Mouse (Mus musculus) brain, adult 2 months (tissue): ENCODE measurements around the gene Ripor3.
A peak's percentile ranks its signal among the peaks of the same experiment; 100 is the strongest.

Source experiments
- DNase-seq: peaks from one replicate; pipeline ENCODE4 v3.0.0; 2011; ENCODE audit warnings: low read depth, low spot score

Ripor3 gene

DNA sequence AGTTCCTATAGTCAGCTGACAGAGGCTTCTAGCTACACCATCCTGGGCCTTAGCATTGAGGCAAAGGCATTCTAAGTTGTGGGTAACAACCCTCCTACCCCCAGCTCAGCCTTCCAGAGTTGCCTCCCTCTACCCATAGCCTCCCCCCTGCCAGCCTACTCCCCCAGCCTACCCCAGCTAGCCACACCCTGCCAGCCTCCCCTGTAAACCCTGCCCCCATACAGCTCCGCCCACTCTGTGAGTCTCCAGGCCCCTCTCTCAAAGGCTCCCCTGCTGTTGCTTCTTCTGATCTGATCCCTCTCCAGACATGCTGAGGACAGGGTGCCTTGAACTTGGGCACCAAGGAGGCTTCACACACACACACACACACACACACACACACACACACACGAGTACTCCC is 21.4 kb upstream of the Ripor3 start:
- no peak for DNase-seq

DNA sequence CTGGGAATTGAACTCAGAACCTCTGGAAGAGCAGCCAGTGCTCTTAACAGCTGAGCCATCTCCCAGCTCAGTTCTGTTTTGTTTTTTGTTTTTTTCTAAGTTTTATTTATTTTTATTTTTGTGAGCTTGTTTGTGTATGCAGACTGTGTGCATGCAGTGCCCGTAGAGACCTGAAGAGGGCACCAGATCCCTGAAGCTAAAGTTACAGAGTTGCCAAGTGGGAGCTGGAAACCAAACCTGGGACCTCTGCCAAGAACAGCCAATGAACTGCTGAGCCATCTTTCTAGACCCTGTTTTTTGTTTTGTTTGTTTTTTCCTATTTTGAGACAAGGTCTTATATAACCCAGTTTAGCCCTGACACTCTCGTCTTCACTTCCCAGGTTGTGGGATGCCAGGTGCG is 18.0 kb upstream of the Ripor3 start:
- no peak for DNase-seq

GRCm38 (mm10) chr2:168026467-168026866 is 16.0 kb upstream of the Ripor3 start:
- no peak for DNase-seq

GRCm38 (mm10) chr2:168025882-168026281 is 15.5 kb upstream of the Ripor3 start:
- no peak for DNase-seq

DNA sequence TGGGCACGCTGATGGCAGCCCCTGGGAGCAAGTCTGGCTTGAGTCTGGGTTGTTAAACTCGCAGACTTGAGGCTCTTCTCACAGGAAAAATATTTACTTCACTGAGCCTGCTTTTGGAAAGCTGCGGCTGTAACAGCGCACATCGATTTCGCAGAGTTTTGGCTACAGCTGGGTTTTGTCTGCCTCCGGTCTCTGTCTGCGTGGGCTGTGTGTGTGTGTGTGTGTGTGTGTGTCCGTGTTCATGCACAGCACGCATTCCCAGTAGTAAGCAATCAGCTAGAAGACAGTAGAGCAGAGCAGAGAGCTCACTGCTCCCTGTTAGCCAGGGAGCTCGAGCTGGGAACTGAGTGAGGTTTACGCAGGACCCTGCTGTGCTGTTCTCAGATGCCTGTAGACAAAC is 14.8 kb upstream of the Ripor3 start:
- peak; percentile 83 for DNase-seq

GRCm38 (mm10) chr2:168023763-168024402 is 13.5 kb upstream of the Ripor3 start:
- no peak for DNase-seq

GRCm38 (mm10) chr2:168019201-168019715 is 8.8 kb upstream of the Ripor3 start:
- peak; percentile 11 for DNase-seq

DNA sequence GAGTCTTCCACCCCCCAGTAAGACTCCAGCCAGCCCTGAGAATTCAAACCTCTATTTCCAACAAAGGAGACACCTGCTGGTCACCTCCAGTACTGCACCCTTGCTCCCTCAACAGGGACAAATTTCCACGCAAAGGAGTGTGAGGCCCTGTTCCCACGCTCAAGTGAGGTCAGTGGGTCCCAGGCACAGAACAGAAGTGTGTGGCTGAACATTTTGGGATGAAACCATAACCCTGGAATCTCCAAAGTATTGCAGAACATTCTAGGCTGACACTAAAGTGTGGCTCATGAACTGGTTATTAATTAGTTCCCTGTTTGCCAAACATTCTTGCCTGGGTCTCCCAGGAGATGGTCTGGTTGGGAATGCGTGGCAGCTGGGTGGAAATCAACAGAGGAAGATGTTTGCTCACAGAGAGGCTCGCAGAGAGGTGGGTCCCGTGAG is 6.6 kb upstream of the Ripor3 start:
- DNase-seq: peak; percentile 66

DNA sequence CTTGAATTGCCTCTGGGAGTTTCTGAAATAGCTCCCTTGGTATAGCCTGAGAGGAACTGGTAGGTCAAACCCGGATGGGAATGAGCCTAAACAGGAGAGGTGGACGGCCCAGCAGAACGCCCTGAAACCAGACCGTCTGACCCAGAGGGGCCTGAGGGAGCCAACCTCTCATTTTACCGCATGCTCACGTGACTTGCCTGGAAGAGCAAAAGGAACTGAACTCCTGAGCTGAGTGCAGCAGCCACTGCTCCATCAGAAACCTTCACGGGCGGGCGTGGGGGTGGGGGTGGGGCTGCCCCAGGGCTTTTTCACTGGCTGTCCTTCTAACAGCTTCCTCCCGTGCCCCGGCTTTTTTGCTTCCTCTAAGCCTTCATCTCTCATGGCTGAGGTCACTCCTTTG is 475 bp upstream of the Ripor3 start:
- DNase-seq: no peak

DNA sequence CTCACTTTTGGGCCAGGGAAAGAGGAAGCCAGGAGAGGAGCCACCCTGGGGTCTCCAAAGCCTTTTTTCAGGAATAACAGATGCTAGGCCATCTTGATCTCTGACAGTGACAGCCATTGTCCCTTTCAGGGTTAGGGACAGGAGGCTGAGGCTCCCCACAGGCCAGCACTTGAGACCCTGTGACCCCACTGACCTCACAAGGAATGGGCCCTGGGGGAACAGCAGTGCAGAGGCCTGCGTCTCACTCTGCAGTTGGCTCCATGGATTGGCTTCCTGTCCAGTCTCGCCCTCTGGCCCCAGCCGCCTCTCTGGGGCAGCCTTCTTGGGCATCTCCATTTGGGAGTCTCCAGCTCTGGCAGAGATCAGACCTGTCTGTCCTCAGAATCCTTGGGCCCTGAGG is 2.3 kb downstream of the Ripor3 start:
- DNase-seq: no peak

DNA sequence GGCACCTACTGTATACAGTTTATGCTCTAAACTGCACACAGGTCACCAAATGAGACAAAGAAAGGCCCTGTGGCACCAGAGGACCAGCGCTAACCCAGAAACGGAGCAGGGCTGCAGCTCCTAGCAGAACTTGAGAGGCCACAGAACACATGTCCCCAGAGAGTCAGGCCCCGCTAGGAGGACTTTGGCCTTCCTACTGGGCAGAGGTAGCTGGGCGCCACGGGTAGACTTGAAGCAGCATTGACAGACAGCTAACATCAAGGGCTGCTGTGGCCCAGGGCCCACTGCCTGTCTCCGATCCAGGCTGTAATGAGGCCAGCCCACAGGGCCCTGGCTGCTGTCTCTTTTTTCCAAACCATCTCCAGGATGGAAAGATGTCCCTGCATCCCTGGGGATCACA is 3.9 kb downstream of the Ripor3 start:
- no peak for DNase-seq

GRCm38 (mm10) chr2:168005616-168006015 is 4.8 kb downstream of the Ripor3 start:
- no peak for DNase-seq

GRCm38 (mm10) chr2:168005005-168005404 is 5.4 kb downstream of the Ripor3 start:
- no peak for DNase-seq

DNA sequence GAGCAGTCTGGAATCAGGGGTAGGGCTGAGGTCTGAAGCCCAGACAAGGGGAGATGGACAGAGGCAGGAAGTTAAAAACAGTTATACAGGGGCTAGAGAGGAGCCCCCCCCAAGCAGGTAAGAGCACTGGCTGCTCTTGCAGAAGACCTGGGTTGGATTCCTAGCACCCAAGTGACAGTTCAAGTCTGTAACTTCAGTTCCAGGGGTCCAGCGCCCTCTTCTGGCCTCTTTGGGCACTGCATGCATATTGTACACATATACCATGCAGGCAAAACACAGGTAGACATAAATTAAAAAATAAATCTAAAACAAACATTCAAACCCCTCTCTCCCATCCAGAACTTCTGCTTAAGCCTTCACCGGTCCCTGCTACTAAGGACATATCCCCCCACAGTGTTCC is 6.0 kb downstream of the Ripor3 start:
- DNase-seq: no peak

- DNase-seq: no peak
Measured at GRCm38 (mm10) chr2:168003431-168003830, 7.0 kb downstream of the Ripor3 start.

- DNase-seq: no peak
Measured at GRCm38 (mm10) chr2:168002884-168003283, 7.5 kb downstream of the Ripor3 start.

DNA sequence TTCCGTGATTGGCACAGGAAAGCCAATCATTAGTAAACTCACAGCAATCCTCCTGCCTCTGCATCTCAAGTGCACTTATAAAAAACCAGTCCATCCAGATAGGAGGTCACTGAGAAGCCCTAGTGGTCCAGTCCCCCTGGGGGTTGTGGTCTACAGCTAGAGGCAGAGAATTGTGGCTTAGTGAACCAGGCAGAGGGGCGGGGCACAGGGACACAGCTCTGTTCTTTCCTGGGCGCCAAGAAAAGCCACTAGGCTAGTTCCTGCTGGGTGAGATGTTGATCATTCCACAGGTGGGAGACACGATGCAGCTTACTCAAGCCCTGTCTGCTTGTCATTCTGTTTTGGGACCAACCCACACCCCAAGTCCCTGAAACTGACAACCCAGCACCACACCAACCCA is 8.2 kb downstream of the Ripor3 start:
- no peak for DNase-seq

DNA sequence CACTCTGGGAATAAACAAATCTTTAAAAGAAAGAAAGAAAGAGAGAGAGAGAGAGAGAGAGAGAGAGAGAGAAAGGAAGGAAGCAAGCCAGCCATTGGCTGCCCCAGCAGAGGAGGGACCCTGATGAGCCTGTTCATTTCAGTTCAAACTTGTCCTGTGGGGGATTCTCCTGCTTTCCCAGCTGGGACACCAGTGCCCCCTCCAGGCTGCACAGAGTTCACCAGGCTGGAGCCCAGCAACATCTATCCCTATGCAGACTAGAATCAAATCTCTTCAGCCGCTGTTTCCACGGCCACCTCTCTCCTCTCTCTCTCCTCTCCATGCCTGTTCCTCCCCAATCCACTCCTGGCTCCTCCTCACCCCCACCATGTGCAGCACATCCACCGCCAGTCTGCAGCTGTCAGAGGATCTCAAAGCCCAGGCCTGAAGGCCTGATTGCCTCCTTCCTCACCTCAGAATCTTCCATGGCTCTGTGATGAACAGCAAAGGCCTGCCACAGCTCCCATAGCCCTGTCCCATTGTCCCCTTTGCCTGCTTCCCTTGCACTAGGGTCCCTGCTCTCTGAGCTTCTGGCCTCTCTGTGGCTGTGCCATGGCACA is 11.2 kb downstream of the Ripor3 start:
- DNase-seq: no peak

- DNase-seq: no peak
Measured at GRCm38 (mm10) chr2:167997562-167997961, 12.9 kb downstream of the Ripor3 start.

GRCm38 (mm10) chr2:167996672-167997215 is 13.7 kb downstream of the Ripor3 start:
- DNase-seq: no peak

DNA sequence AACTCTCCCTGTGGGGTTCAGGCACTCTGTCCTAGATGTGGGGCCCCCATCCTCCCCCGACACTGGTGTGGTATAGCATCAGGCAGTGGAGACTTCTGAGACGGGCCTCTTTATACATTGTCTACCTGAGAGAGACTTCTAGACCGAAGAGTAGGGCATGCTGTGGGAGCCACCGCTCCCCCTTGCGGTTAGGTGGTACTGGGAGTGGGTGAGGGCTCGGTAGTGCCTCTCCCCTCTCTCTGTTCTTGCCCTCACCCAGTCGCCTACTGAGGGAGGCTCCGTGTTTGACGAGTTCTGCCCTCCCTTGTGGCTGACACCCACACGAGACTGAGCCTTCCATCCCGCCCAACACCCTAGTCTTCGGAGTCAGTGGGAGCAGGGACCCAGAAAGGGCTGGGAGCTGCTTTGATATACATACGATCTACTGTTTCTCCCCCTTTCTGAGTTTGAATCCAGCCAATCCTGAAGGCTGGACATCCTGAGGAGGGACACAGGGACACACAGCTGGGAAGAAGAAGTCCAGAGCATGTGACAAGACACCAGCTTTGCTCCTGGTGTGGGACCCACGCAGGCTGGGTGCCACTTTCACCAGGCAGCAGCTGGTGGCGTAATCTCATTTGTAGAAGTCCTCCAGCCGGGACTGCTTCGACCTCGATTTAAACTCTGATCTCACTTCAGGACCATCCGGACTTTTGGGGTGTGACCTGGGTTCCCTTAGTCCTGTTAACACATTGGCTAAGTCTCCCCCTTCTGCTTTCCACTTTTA is 14.4 kb downstream of the Ripor3 start:
- peak; percentile 26 for DNase-seq

- no peak for DNase-seq
Measured at GRCm38 (mm10) chr2:167993260-167993659, 17.2 kb downstream of the Ripor3 start.
